Comparison of ENCODE assay signal across 9 mouse cellular contexts in the genomic region with DNA sequence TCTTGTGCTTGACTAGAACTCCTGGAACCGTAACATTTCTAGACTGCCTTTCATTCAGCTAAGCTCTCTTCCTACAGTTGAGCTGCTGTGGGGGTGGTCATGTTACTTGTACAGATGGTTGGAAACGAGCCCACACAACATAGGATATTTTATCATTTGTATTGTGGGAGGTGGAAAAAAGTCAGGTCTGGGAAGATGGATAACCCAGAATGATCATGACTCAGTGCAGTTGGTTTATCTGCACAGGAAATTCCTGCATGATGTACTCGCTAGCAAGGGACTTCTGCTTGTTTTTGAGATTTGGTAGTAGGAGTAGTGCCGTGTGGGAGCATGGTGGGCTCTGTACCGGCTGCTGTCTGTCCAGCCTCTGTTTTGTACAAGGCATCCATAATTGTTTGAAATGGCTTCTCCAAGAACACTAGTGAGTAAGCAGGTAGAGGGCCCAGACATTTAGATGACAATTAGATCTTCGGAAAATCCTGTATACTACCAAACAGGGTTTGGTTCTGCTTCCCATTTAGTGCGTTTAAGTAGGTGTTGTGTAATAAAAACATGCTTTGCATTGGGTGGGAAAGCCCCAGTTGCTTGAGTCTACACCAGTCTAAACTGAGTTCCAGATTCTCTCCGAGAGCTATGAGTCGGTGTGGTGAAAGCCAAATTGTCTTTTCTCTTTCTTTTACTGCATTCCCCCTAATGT.
DNase-seq lines count a peak whose midpoint lies in the region; ATAC-seq and TF ChIP-seq lines count a peak whose summit lies in the region.
"Had no signal": no experiment of that assay in that cellular context is flagged by ENCODE, and none has a peak within 500 bp of the region (broad histone marks: within the 10 kb centered on the region; RNA-seq: fewer than 3 reads in every experiment).

No protein-coding gene starts in this region.

- peak overlapping the region; percentile 76 for H3K27ac ChIP-seq in bone marrow macrophage, adult 2 months (ENCODE audit: insufficient read depth, low read depth, low read length)
- peak overlapping the region; percentile 78 for H3K27ac ChIP-seq in heart, embryonic 16.5 days (ENCODE audit: low read length)
- H3K27ac ChIP-seq: embryonic facial prominence, embryonic 15.5 days had no signal

- peak overlapping the region; percentile 16; the same call in 1 of the 2 replicates for H3K4me2 ChIP-seq in heart, embryonic 16.5 days (ENCODE audit: low read depth, low read length)
- H3K4me2 ChIP-seq: embryonic facial prominence, embryonic 15.5 days had no signal

- ATAC-seq in heart, embryonic 16.5 days (replicated peaks; ENCODE audit: extremely low read depth, insufficient read depth, low FRiP score) = peak; percentile 69
- peak; percentile 81 for ATAC-seq in megakaryocyte, adult 5-6 weeks (ENCODE audit: poor library complexity, severe bottlenecking)

- TF ChIP-seq POLR2A in bone marrow macrophage, adult 2 months (IDR thresholded peaks at IDR 0.05; ENCODE audit: borderline replicate concordance, low read depth, low read length) = no peak

- no peaks in the 10 kb centered on the region for H3K27me3 ChIP-seq in heart, embryonic 16.5 days (ENCODE audit: control insufficient read depth, insufficient read depth, low read length)
- H3K27me3 ChIP-seq: embryonic facial prominence, embryonic 15.5 days had no signal

- peak; percentile 26 to 27 for DNase-seq in heart, adult 9 months (ENCODE audit: low spot score in 2 of 2)
- no peak for DNase-seq in heart, postnatal 36 days
- DNase-seq in cerebellum, postnatal 10 days = no peak
- DNase-seq in MN1 (ENCODE audit: low spot score) = no peak
- no peak for DNase-seq in gastrocnemius, postnatal 14 days

- 56% methylated on average over 9 of the region's 9 CpGs for WGBS in heart, embryonic 16.5 days

- H3K4me3 ChIP-seq in bone marrow macrophage, adult 2 months (ENCODE audit: insufficient read depth, low read length) = peak overlapping the region; percentile 41
- no peak overlapping the region for H3K4me3 ChIP-seq in heart, embryonic 16.5 days (ENCODE audit: low read length)
- H3K4me3 ChIP-seq: embryonic facial prominence, embryonic 15.5 days had no signal

- H3K9ac ChIP-seq in heart, embryonic 16.5 days (ENCODE audit: low read length) = no peak overlapping the region
- H3K9ac ChIP-seq: embryonic facial prominence, embryonic 15.5 days had no signal

- no peak for TF ChIP-seq CTCF in bone marrow macrophage, adult 2 months (IDR thresholded peaks at IDR 0.05; ENCODE audit: low read depth, low read length)

- peaks cover 38% of the 10 kb centered on the region for H3K4me1 ChIP-seq in bone marrow macrophage, adult 2 months (ENCODE audit: control insufficient read depth, insufficient read depth, low read length)
- H3K4me1 ChIP-seq in heart, embryonic 16.5 days (ENCODE audit: control insufficient read depth, insufficient read depth, low read length) = peaks cover 45% of the 10 kb centered on the region

- no peaks in the 10 kb centered on the region for H3K9me3 ChIP-seq in heart, embryonic 16.5 days (replicated peaks; ENCODE audit: control insufficient read depth, low read length)
- H3K9me3 ChIP-seq: embryonic facial prominence, embryonic 15.5 days had no signal

- no peaks in the 10 kb centered on the region for H3K36me3 ChIP-seq in heart, embryonic 16.5 days (ENCODE audit: control insufficient read depth, insufficient read depth)
- H3K36me3 ChIP-seq: embryonic facial prominence, embryonic 15.5 days had no signal

- intact Hi-C loops in heart, postnatal 36 days (cut with DNase I) = loop anchor here (1.0 kb wide), 1 partner anchor 15 kb away; no protein-coding TSS in a partner anchor
- intact Hi-C loops in gastrocnemius, postnatal 14 days (cut with DNase I; ENCODE audit: low total_unique reads) = no loop called here

Comparison
In these comparisons a context has a peak if more than half of its experiments do, and no peak if none do; other contexts are left out.
1. DNase-seq: peak in heart, adult 9 months (2 of 2); none in heart, postnatal 36 days (0 of 2), cerebellum, postnatal 10 days (0 of 2), MN1 (single experiment) and gastrocnemius, postnatal 14 days (single experiment).